Mouse (Mus musculus) megakaryocyte progenitor cell, adult 5-6 weeks (primary cell): ENCODE data around the gene Ankub1. TPM values are rescaled to one million over a fixed set of nuclear protein-coding genes. Genes with fewer than 3 reads are reported as not detected.

ENCODE experiments used
- ATAC-seq: replicated peaks from 2 replicates; pipeline ENCODE4 v1.8.0; 2016; ENCODE audit warnings: mild to moderate bottlenecking, moderate TSS enrichment, inconsistent platforms; ENCODE audit not compliant: poor library complexity
- total RNA-seq, 2 experiments: library from RNA; stranded (forward) in 1 of 2; stranded (reverse) in 1 of 2; fragments of 157-497, 149-512 nt in 1 of 2; fragments of 200-1000 nt in 1 of 2; gene quantifications; 2 replicates each; pipeline versions ENCODE4 v1.2.3 to v1.2.4; 2015 to 2017

Gene Ankub1
- total RNA-seq, 2 experiments from 2014 or later, result not detected

DNA sequence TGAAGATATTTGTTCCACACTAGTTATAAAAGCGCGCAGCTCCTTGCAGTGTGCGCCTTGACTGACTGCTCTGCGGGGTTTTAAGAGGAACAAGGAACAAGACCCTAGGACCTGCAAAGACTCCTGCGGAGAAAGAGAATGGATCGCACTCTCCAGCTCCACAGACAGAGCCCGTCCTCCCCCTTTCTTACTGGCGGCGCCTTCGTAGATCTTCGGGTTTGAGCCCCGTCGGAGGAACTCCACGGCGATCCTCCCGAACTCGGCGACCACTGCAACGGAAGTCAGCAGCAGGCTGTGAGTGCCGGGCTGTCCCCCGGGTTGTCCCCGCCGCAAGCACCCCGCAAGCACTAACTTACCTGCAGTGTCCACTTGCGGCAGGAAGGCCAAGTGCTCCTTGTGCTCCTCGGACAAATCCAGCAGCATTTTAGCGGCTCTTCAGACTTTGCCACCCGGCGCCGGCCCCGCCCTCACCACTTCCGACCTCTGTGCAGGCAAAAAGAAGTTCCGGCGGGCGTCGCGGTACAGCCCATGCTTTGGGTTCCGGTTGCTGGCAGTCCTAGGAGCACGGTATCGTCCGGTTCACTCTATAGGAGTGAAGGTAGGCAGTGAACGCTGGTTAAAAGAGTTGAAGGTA, 41.3 kb downstream of the Ankub1 start, which contains the start of gene Commd2:
Gene Commd2, minus strand, starts transcription at position 485 of the 634 bp plus-strand sequence.
- peak; percentile 99 for ATAC-seq

DNA sequence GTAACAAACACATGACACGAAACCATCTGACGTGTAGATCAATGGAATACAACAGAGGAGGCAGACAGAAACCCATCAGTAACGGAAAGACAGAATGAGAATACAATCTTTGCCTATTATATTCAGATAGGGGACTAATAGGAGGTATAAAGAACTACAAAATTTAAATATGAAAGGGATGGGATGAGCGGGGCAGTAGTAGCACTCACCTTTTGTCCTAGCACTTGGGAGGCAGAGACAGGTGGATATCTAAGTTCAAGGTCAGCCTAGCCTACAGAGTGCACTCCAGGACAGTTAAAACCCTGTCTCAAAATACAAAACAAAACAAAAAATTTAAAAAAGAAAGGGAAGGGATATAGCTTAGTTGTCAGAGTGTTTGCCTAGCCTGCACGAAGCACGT, 49.4 kb downstream of the Ankub1 start:
- no peak for ATAC-seq

GRCm38 (mm10) chr3:57637596-57637995, 55.0 kb downstream of the Ankub1 start:
- ATAC-seq, result no peak

DNA sequence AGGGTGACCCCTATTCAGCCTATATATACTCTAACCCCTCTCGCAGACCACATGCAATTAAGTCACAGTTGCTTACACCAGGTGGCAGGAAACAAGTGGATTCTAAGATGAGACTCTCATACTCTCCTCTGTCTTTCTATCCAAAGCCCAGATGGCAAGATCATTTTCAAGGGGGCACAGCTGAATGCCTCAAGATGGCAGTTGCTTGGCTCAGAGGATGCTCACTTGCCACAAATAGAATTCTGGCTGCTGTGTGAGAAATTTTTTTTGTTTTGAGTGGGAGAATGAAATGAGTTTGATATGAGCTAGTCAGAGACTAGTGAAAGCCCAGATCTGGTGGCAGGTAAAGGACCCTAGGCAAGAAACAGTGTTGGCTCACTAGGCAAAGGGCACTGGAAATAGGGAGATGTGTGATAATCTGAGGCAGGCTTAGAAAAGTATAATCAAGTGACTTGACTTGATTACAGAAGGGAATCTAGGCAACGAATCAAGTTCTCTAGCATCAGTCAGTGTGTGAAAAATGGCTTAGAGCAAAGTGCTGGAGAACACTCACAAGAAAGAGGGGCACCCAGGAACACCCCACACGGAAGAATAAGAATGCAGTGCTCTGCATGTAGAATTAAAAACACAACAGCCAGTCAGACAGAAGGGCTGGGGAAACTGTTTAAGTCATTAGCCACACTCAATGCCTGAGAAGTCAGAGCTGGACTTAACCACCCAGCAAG, 57.7 kb downstream of the Ankub1 start:
- ATAC-seq, result no peak

GRCm38 (mm10) chr3:57626954-57627513, 65.6 kb downstream of the Ankub1 start:
- ATAC-seq, result no peak

- ATAC-seq, result peak; percentile 94
Measured at GRCm38 (mm10) chr3:57625275-57625997, 67.2 kb downstream of the Ankub1 start.

- no peak for ATAC-seq
Measured at GRCm38 (mm10) chr3:57619718-57620117, 72.9 kb downstream of the Ankub1 start.

DNA sequence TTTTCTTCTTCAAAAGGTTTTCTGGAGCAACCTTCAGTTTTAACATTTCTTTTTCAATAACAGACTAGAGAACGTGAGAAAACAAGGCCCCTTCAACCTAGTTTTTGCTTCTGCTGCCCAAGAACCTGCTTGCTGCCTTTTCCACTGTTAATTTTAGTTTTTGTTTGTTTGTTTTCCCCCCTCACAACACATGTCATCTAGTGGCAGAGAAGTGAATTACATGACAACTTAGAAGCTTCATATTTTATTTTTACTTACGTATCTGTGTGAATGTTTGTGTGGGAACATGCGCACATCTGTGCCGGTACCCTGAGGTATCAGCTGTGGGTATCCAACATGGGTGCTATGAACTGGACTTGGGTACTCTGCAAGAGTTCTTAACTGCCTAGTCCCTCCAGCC, 76.9 kb downstream of the Ankub1 start:
- ATAC-seq, result no peak

DNA sequence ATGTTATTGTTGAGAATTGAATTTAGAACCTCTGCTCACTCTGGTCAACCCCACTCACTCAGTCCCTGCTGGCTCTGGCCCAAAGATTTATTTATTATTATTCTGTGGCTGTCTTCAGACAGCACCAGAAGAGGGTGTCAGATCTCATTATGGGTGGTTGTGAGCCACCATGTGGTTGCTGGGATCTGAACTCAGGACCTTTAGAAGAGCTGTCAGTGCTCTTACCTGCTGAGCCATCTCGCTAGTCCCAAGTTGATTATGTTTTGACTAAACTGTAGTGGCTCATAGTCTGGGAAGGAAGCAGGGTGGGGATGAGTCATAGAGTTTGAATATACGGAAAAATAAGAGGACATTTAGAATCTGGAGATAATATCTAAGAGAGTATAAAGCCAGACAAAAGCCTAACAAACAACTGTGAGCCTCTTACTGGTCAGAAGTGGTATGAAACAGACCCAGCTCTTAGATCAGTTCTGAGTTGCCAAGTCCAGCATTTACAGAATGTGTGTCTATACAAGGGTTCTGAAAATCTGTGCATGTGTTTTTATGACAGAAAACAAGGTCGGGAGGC, 80.1 kb downstream of the Ankub1 start:
- ATAC-seq, result no peak

GRCm38 (mm10) chr3:57611776-57612175, 80.8 kb downstream of the Ankub1 start:
- no peak for ATAC-seq

Other genes with a start within 250 kb of the Ankub1 start
- gene Wwtr1, start 116.9 kb downstream of the Ankub1 start, total RNA-seq (2015), result not detected in 2 replicates
- gene Wwtr1, start 116.9 kb downstream of the Ankub1 start, total RNA-seq (2017), result not detected in 2 replicates
- gene Commd2, start 41.1 kb downstream of the Ankub1 start, total RNA-seq (2015), result 38.8 and 48.0 TPM in 2 replicates
- gene Commd2, start 41.1 kb downstream of the Ankub1 start, total RNA-seq (2017), result 14.1 and 16.2 TPM in 2 replicates
- gene Rnf13, start 43.3 kb upstream of the Ankub1 start, total RNA-seq (2015), result 56.9 and 60.7 TPM in 2 replicates
- 44.1 and 50.4 TPM in 2 replicates for gene Rnf13, start 43.3 kb upstream of the Ankub1 start, total RNA-seq (2017)
- gene Pfn2, start 155.3 kb upstream of the Ankub1 start, total RNA-seq (2015), result 0.20 TPM in 1 of 2 replicates, not detected in the other
- 0.17 and 0.29 TPM in 2 replicates for gene Pfn2, start 155.3 kb upstream of the Ankub1 start, total RNA-seq (2017)